Mouse (Mus musculus) brain, embryonic 18.5 days (tissue): Measurements from ENCODE around the gene Nkx2-2.
"Not testable (repeated sequence)": the region's sequence is repeated elsewhere in the genome, so short reads cannot be mapped to it uniquely, and the experiment has no call there.

ENCODE experiments used
- DNase-seq: peaks from one replicate; pipeline ENCODE4 v3.0.0-alpha.2; 2012; ENCODE audit warnings: low read depth, low spot score

Nkx2-2 gene

GRCm38 (mm10) chr2:147181926-147182708, 11.9 kb downstream of the Nkx2-2 start:
- no peak for DNase-seq

DNA sequence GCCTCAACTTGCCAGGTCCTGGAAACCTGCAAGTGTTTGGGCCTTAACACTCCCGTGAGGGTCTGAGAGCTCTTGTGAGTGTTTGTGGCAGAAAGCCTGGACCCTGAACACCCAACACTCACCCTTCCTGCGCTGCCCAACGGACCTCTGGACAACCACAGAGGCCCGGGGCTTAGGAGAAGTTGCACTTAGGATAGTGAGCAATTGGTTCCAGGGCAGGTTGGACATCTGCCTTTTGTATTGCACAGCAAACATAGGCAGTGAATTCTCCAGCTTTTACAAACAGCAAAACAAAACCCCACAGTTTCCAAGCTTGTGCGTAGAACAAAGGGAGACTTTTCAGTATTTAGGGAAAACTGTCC, 12.8 kb downstream of the Nkx2-2 start:
- DNase-seq = no peak

GRCm38 (mm10) chr2:147180649-147181303, 13.3 kb downstream of the Nkx2-2 start:
- DNase-seq = no peak

GRCm38 (mm10) chr2:147178091-147179059, 15.7 kb downstream of the Nkx2-2 start:
- DNase-seq = no peak

GRCm38 (mm10) chr2:147177672-147178071, 16.4 kb downstream of the Nkx2-2 start:
- no peak for DNase-seq

GRCm38 (mm10) chr2:147175296-147175695, 18.7 kb downstream of the Nkx2-2 start:
- DNase-seq = no peak

GRCm38 (mm10) chr2:147173751-147174150, 20.3 kb downstream of the Nkx2-2 start:
- DNase-seq = no peak

GRCm38 (mm10) chr2:147170538-147170937, 23.5 kb downstream of the Nkx2-2 start:
- DNase-seq = not testable (repeated sequence)

DNA sequence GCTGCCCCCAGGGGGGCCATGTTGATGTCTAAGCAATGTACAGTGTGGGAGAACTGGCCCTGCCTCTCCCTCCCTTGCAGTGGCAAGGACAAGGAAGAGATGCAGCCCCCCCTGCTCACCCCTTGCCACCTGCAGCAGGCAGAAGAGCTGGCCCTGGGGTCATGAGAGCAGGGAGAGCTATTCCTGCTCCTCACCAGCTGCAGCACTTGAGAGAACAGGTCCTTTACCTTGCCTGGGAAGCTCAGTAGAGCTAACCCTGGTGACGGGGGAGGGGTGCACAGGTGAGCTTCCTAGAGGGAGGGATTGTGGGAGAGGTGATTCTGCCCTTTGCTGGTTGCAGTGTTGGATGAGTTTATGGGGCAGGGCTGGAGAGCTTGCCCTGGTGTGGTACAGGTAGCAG, 28.2 kb downstream of the Nkx2-2 start:
- no peak for DNase-seq

GRCm38 (mm10) chr2:147165376-147165775, 28.7 kb downstream of the Nkx2-2 start:
- DNase-seq = no peak

DNA sequence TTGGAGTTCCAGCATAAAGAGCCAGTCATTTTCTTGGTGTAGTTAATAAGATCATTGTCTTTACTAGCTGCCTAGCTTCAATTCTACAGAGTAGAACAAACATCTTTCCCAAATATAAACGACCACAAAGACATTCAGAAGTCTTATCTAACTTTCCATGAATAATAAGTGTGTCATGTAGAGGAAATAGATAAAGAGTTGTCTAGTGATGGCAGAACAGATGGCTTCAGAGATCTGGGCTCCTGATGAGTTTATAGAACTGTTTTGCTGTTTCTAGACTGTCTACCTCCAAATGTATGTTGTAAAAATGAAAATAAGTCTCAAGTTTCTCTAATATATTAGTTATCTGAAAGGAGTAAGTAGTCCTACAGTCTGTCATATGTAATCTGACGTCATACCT, 41.5 kb downstream of the Nkx2-2 start:
- no peak for DNase-seq
